Mouse (Mus musculus): ENCODE data around the gene Fli1. TPM values are rescaled to one million over a fixed set of nuclear protein-coding genes. Genes with fewer than 3 reads are reported as not detected.

Gene Fli1
- total RNA-seq (2014; rRNA removed) = 6.2 and 7.0 TPM in 2 replicates
- 5.7 and 6.8 TPM in 2 replicates for polyA plus RNA-seq (2015; fragmentation: Nextera tagmentation; extraction: Ambion mirVana)

GRCm38 (mm10) chr9:32542212-32543039, at the start of gene Fli1:
TSS of gene Fli1 (minus strand) at chr9:32542861.
- DNase-seq (peak; percentile 32), ATAC-seq (no peak)
- Histone ChIP-seq H3K4me2 (ENCODE audit: low read depth) (peak within 1 kb of the TSS; percentile 90), H3K9ac (0 out of 2 replicates have a peak within 1 kb of the TSS, but pooled peaks have one; percentile 14), H3K4me3 (ENCODE audit: low read depth, low read length) (peak within 1 kb of the TSS; percentile 42), H3K27ac (ENCODE audit: low read depth, low read length) (no peak within 1 kb of the TSS), H3K27me3 (ENCODE audit: insufficient read depth, low read length) (peaks cover 85% of the 10 kb centered on the region), H3K4me1 (ENCODE audit: insufficient read depth) (peaks cover 11% of the 10 kb centered on the region; the same call in 1 of the 2 replicates), H3K36me3 (ENCODE audit: insufficient read depth) (no peaks in the 10 kb centered on the region), H3K9me3 (ENCODE audit: low read length) (no peaks in the 10 kb centered on the region)
- WGBS = 1% methylated on average over 41 of the region's 41 CpGs
- TF ChIP-seq CTCF (IDR thresholded peaks at IDR 0.05; ENCODE audit: low read depth) = no peak

- ATAC-seq (peak; percentile 93), DNase-seq (peak; percentile 89)
- no peak overlapping the region for H3K4me2 ChIP-seq (ENCODE audit: low read depth)
- no peak overlapping the region for H3K27ac ChIP-seq (ENCODE audit: low read depth, low read length)
- no peaks in the 10 kb centered on the region for H3K27me3 ChIP-seq (ENCODE audit: insufficient read depth, low read length)
- no peak overlapping the region for H3K9ac ChIP-seq
- no peaks in the 10 kb centered on the region for H3K9me3 ChIP-seq (ENCODE audit: low read length)
- no peak overlapping the region for H3K4me3 ChIP-seq (ENCODE audit: low read depth, low read length)
- 8% methylated on average over 14 of the region's 14 CpGs for WGBS
- peak; percentile 96 for TF ChIP-seq CTCF (IDR thresholded peaks at IDR 0.05; ENCODE audit: low read depth)
- no peaks in the 10 kb centered on the region for H3K36me3 ChIP-seq (ENCODE audit: insufficient read depth)
- H3K4me1 ChIP-seq (ENCODE audit: insufficient read depth) = no peaks in the 10 kb centered on the region
Observed at GRCm38 (mm10) chr9:32591732-32592582, 49.3 kb upstream of the Fli1 start.

DNA sequence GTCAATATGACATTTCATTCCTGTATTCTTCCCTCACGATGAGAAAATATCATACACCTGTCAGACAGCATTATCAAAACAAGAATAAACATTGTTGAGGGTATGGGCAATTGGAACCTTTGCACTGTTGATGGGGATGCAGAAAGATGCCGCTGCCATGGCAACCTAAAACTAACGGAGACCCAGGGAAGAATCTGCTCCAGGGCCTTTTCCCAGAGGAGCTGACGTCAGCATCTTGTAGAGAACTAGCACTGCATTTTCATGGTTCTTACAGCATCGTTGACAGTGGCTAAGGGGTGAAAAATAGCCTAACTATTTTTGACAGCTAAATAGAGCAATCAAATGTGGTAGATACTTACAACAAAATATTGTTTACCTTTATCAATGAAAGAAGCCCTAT, 47.9 kb upstream of the Fli1 start:
- Histone ChIP-seq H3K4me2 (ENCODE audit: low read depth) (no peak overlapping the region), H3K9ac (no peak overlapping the region), H3K27ac (ENCODE audit: low read depth, low read length) (no peak overlapping the region), H3K9me3 (ENCODE audit: low read length) (no peaks in the 10 kb centered on the region), H3K4me1 (ENCODE audit: insufficient read depth) (no peaks in the 10 kb centered on the region), H3K36me3 (ENCODE audit: insufficient read depth) (no peaks in the 10 kb centered on the region), H3K4me3 (ENCODE audit: low read depth, low read length) (no peak overlapping the region), H3K27me3 (ENCODE audit: insufficient read depth, low read length) (no peaks in the 10 kb centered on the region)
- no peak for TF ChIP-seq CTCF (IDR thresholded peaks at IDR 0.05; ENCODE audit: low read depth)
- DNase-seq = no peak
- 34% methylated on average over 5 of the region's 5 CpGs for WGBS
- no peak for ATAC-seq

DNA sequence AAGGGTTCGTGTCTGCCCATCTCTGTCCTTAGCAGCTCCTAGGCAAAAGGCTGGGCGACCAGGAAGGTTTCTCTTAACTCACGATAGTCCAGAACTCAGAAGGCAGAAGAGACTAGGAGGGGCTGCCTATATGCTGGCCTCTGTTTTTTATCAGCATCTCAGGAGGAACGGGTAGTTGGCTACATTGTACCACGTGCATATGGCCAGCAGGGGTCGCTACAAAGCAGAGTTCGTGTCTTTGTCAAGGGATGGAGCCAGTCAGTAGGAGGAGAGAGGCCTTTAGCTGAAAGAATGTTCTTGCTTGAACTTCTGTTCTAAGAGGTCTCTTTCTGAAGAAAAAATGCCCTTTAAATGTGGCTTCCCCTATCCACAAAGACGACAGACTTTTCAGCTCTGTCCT, 47.2 kb upstream of the Fli1 start:
- WGBS = 10% methylated on average over 8 of the region's 8 CpGs
- H3K4me1 ChIP-seq (ENCODE audit: insufficient read depth) = no peaks in the 10 kb centered on the region

GRCm38 (mm10) chr9:32585357-32585756, 42.7 kb upstream of the Fli1 start:
- Histone ChIP-seq H3K27ac (ENCODE audit: low read depth, low read length) (no peak overlapping the region), H3K9ac (no peak overlapping the region), H3K9me3 (ENCODE audit: low read length) (no peaks in the 10 kb centered on the region), H3K4me2 (ENCODE audit: low read depth) (no peak overlapping the region), H3K27me3 (ENCODE audit: insufficient read depth, low read length) (no peaks in the 10 kb centered on the region), H3K36me3 (ENCODE audit: insufficient read depth) (no peaks in the 10 kb centered on the region), H3K4me3 (ENCODE audit: low read depth, low read length) (no peak overlapping the region), H3K4me1 (ENCODE audit: insufficient read depth) (no peaks in the 10 kb centered on the region)
- WGBS = 34% methylated on average over 7 of the region's 7 CpGs
- DNase-seq (no peak), ATAC-seq (no peak; the same call in 1 of the 2 replicates)
- TF ChIP-seq CTCF (IDR thresholded peaks at IDR 0.05; ENCODE audit: low read depth) = peak; percentile 52

More for the DNA sequence above, 47.2 kb upstream of the Fli1 start:
- Histone ChIP-seq H3K4me2 (ENCODE audit: low read depth) (no peak overlapping the region), H3K9me3 (ENCODE audit: low read length) (no peaks in the 10 kb centered on the region), H3K27me3 (ENCODE audit: insufficient read depth, low read length) (no peaks in the 10 kb centered on the region), H3K36me3 (ENCODE audit: insufficient read depth) (no peaks in the 10 kb centered on the region), H3K27ac (ENCODE audit: low read depth, low read length) (no peak overlapping the region), H3K9ac (no peak overlapping the region), H3K4me3 (ENCODE audit: low read depth, low read length) (no peak overlapping the region)
- ATAC-seq (peak; percentile 78), DNase-seq (peak; percentile 89)
- peak; percentile 96 for TF ChIP-seq CTCF (IDR thresholded peaks at IDR 0.05; ENCODE audit: low read depth)

GRCm38 (mm10) chr9:32583905-32584304, 41.2 kb upstream of the Fli1 start:
- ATAC-seq (no peak), DNase-seq (no peak)
- no peak for TF ChIP-seq CTCF (IDR thresholded peaks at IDR 0.05; ENCODE audit: low read depth)
- 85% methylated on average over 6 of the region's 6 CpGs for WGBS
- Histone ChIP-seq H3K4me3 (ENCODE audit: low read depth, low read length) (no peak overlapping the region), H3K36me3 (ENCODE audit: insufficient read depth) (no peaks in the 10 kb centered on the region), H3K9ac (no peak overlapping the region), H3K4me1 (ENCODE audit: insufficient read depth) (no peaks in the 10 kb centered on the region), H3K9me3 (ENCODE audit: low read length) (no peaks in the 10 kb centered on the region), H3K27ac (ENCODE audit: low read depth, low read length) (no peak overlapping the region), H3K27me3 (ENCODE audit: insufficient read depth, low read length) (no peaks in the 10 kb centered on the region), H3K4me2 (ENCODE audit: low read depth) (no peak overlapping the region)
